Comparison of ENCODE assay signal across 28 mouse cellular contexts in genomic region chr7:135357797-135358196, GRCm38 (mm10). TPM values are rescaled to one million over a fixed set of nuclear protein-coding genes. Genes with fewer than 3 reads are reported as not detected.
DNase-seq lines count a peak whose midpoint lies in the region.
"Had no signal": no experiment of that assay in that cellular context is flagged by ENCODE, and none has a peak within 500 bp of the region (broad histone marks: within the 10 kb centered on the region; RNA-seq: fewer than 3 reads in every experiment).

No protein-coding gene starts in this region.

- H3K27ac ChIP-seq in hindbrain, embryonic 10.5 days, result no peak overlapping the region
- H3K27ac ChIP-seq: embryonic facial prominence, embryonic 12.5 days; embryonic facial prominence, embryonic 15.5 days; gastrocnemius, adult 2 months; heart, embryonic 13.5 days; hindbrain, embryonic 12.5 days; hindbrain, embryonic 15.5 days had no signal

- H3K36me3 ChIP-seq in hindbrain, embryonic 10.5 days, result no peaks in the 10 kb centered on the region
- H3K36me3 ChIP-seq: embryonic facial prominence, embryonic 12.5 days; embryonic facial prominence, embryonic 15.5 days; heart, embryonic 13.5 days; hindbrain, embryonic 12.5 days; hindbrain, embryonic 15.5 days had no signal

- DNase-seq in layer of hippocampus, adult 9-11 months, result peak; percentile 22
- no peak for DNase-seq in layer of hippocampus, postnatal 36 days
- peak; percentile 43 for DNase-seq in adrenal gland, postnatal 10 days
- DNase-seq in adrenal gland, postnatal 36 days, result peak; percentile 44 to 62
- DNase-seq in hindbrain, embryonic 10.5 days (ENCODE audit: low spot score), result no peak
- DNase-seq in embryo, embryonic 11 days, result no peak
- DNase-seq: cerebellum, adult 18-20 months; cerebellum, adult 9-10 months; cerebellum, postnatal 14 days; forebrain, postnatal 0 days; gastrocnemius, adult 2 months; gastrocnemius, postnatal 14 days; heart, adult 18-20 months; heart, postnatal 14 days; heart, postnatal 4 days had no signal

- 70% methylated on average over 1 of the region's 1 CpGs for WGBS in hindbrain, embryonic 10.5 days

- H3K4me1 ChIP-seq in hindbrain, embryonic 10.5 days (replicated peaks), result no peaks in the 10 kb centered on the region
- H3K4me1 ChIP-seq: embryonic facial prominence, embryonic 12.5 days; embryonic facial prominence, embryonic 15.5 days; heart, embryonic 13.5 days; hindbrain, embryonic 12.5 days; hindbrain, embryonic 15.5 days had no signal

- H3K9me3 ChIP-seq in hindbrain, embryonic 10.5 days, result no peaks in the 10 kb centered on the region
- H3K9me3 ChIP-seq: embryonic facial prominence, embryonic 12.5 days; embryonic facial prominence, embryonic 15.5 days; heart, embryonic 13.5 days; hindbrain, embryonic 12.5 days; hindbrain, embryonic 15.5 days had no signal

- no peak overlapping the region for H3K4me3 ChIP-seq in hindbrain, embryonic 10.5 days
- H3K4me3 ChIP-seq: embryonic facial prominence, embryonic 12.5 days; embryonic facial prominence, embryonic 15.5 days; gastrocnemius, adult 2 months; heart, embryonic 13.5 days; hindbrain, embryonic 12.5 days; hindbrain, embryonic 15.5 days had no signal

- H3K27me3 ChIP-seq in hindbrain, embryonic 10.5 days (ENCODE audit: insufficient read depth, poor library complexity, severe bottlenecking), result no peaks in the 10 kb centered on the region
- H3K27me3 ChIP-seq: embryonic facial prominence, embryonic 12.5 days; embryonic facial prominence, embryonic 15.5 days; hindbrain, embryonic 12.5 days; hindbrain, embryonic 15.5 days had no signal

RNA-seq across cellular contexts. Expression of gene Foxi2, which starts 52.3 kb away (rescaled TPM):
- not detected for total RNA-seq in layer of hippocampus, postnatal 36 days (2021)
- total RNA-seq in adrenal gland, postnatal 10 days (2021), result not detected
- not detected for total RNA-seq in adrenal gland, postnatal 36 days (2021)
- polyA plus RNA-seq in hindbrain, embryonic 10.5 days (2016; fragmentation: Nextera tagmentation; extraction: Ambion mirVana), result 4.1 and 6.9 TPM in 2 replicates
- total RNA-seq: forebrain, postnatal 0 days; gastrocnemius, adult 2 months; gastrocnemius, postnatal 14 days; gastrocnemius, postnatal 4 days; heart, adult 18-20 months; heart, postnatal 14 days; heart, postnatal 4 days; MEL had no signal
- polyA plus RNA-seq: C2C12; CD4-positive, CD25-positive, alpha-beta regulatory T cell, adult 4 months; forebrain, embryonic 14.5 days; heart, embryonic 13.5 days; heart, embryonic 16.5 days; intestine, embryonic 14.5 days; intestine, postnatal 0 days had no signal

Comparison
In these comparisons a context has a peak if more than half of its experiments do, and no peak if none do; other contexts are left out.
1. DNase-seq: peak in layer of hippocampus, adult 9-11 months (single experiment), adrenal gland, postnatal 10 days (single experiment) and adrenal gland, postnatal 36 days (2 of 2); none in layer of hippocampus, postnatal 36 days (0 of 2), hindbrain, embryonic 10.5 days (single experiment) and embryo, embryonic 11 days (single experiment).